Mouse (Mus musculus): ENCODE measurements at regions not wholly inside any gene's neighbourhood (a gene's known extent, or its start where the extent isn't known, plus 50 kb on each side); places are given as distances from the start of the nearest gene placed in this dataset.

DNA sequence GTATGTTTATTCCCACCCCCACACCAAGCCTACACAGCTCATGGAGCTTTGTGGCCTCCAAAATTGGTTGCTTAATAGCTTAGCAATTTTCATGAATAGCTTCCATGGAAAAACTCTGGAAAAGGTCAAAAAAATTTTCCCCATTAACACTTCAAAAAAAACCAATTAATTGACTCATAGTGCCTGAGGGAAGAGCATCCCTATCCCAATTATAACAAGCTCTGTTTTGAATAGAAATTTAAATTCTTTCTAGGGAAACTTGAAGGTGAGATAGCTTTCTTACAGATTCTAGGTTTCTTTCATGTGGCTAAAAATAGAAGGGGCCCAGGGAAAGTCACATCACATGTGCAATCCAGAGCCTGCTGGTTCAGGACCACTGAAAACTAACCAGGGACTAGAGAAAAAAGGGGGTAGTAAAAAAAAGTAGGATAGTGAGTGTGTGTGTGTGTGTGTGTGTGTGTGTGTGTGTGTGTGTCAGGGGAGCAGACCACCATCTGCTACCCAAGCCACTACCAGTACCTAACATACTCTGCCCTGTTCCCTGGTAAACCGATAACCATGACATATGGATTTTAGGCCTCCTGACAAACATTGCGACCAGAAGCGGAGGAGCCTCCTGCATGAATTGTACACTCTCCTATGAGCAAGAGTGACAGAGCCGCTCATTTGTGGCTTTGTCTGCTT lies 162.2 kb downstream of the Cmpk2 start:
- DNase-seq (ENCODE audit: low spot score), result no peak

GRCm38 (mm10) chr12:26621135-26621932 lies 152.3 kb downstream of the Cmpk2 start:
- no peak for DNase-seq (ENCODE audit: low spot score)

DNA sequence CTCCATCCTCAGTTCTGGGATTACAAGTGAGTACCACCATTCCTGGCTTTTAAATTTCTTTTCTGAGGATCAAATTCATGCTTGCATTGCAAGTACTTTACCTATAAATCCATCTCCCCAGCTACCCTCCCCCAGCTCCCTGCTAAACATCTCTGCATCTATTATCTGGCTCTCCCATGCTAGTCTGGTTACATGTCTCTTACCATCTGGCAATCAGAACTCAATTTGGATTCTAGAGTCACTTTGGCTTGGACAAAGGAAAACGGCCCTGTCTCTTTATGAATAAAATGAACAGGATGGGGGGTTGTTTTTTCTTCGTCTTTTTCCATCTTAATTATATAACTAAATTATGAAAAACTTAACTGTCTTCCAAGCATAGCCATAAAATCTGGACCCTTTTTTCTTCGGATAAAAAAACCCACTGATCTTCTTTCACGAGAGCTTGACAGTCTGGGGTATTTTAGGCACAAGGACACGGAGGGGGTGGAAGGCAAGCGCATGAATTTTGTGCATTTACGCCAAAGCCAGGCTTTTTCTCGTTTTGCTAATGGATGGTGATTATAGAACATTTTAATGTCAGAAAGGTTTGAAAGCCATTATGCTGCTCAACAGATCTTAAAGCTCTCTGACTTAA lies 151.6 kb downstream of the Cmpk2 start:
- no peak for DNase-seq (ENCODE audit: low spot score)

DNA sequence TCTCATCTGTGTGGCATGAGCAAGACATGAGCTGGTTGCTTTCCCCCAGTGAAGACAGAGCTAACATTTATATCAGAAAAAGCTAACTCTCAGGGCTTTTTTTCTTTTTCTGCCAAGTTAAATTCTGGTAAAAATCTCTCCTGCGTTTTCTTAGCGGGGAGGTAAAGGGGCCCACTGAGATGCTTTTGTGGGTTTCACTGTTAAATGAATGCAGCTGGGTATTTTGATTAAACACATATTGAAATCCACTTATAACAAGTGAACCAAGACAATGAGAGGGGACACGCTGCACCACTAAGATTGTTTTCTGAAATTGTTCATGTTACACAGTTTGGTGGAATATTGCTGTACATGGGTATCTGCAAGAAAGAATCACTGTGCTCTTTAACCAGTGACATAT lies 149.0 kb downstream of the Cmpk2 start:
- no peak for DNase-seq (ENCODE audit: low spot score)

DNA sequence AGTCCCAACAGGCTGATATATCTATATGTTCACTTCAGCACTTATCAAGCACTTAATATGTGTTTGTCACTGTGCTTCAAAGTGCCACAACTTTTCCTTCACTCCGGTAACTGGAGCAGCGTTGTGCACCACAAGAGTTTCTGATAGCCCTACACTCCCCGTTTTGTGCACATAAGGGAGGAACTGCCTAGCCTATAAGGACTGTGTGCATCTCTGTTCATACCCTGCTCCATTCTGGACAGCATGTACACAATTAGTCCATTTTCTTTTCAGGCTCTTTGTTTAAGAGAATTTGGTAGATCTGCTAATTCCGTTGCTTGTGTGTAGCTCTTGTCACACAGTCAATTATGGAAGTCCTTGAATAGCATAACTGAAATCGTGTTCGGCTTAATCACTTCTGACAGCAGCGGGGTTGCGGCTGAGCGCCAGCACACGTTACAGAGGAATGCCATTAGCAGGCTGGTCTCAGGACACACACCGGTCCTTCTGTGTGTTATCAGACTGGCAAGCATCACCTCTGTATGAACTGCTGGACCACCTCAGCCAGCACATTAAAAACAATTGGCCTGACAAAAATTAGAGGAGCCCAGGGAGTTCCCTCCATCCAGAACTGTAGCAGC lies 144.2 kb downstream of the Cmpk2 start:
- DNase-seq (ENCODE audit: low spot score), result no peak

GRCm38 (mm10) chr12:26610079-26610478 lies 141.1 kb downstream of the Cmpk2 start:
- no peak for DNase-seq (ENCODE audit: low spot score)

- no peak for DNase-seq (ENCODE audit: low spot score)
Observed at GRCm38 (mm10) chr12:26598501-26598900, 129.5 kb downstream of the Cmpk2 start.

DNA sequence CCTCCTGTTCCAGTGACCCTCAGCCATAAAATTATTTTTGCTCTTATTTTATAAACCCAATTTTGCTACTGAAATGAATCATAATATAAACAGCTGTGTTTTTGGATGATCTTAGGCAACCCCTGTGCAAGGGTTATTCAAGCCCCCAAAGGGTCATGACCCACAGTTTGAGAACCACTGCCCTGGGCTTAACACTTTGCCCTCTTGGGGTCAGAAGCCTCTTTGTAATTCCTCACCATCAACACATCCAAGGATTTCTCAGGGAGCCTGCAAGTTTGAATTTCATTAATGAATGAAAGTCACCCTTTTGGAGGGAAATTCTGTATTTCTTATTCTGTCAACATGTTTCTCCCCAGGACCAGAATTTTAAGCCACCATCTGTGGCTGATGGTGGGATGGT lies 123.1 kb downstream of the Cmpk2 start:
- DNase-seq (ENCODE audit: low spot score), result no peak

DNA sequence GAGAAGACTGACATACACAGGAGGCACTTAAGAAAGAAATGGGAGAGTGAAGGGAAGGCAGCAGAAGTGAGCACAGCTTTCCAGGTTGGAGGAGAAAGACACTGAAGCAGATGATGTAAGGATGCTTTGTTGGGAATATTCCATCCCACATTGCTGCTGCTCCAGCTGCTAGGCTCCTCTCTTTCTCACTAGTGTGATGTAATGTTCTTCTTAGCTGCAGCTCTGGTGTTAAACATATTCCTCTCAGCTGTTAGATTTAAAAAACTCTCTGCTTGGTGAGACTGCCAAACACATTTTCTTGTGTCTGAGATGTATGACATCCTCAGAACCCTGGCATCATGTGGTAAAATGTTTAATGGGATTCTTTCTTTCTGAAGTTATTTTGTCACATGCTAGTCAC lies 120.1 kb downstream of the Cmpk2 start:
- no peak for DNase-seq (ENCODE audit: low spot score)

DNA sequence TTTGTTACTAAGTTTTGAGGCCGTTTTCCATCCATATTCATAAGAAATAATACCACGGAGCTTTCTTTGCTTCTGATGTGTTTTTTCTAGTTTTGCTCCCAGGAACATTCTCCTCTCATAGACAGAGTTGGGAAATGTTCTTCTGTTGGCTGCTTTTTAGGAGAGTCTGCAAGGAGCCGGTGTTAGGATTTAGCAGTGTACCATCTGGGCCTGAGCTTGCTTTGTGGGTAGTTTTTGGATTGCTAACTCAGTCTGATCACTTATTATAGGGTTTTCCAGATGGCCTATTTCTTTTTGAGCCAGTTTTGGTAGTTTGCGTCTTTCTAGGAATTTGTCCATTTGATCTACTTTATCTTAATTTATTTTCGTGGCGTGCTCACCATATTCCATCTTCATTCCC lies 108.4 kb downstream of the Cmpk2 start:
- DNase-seq (ENCODE audit: low spot score), result no peak

DNA sequence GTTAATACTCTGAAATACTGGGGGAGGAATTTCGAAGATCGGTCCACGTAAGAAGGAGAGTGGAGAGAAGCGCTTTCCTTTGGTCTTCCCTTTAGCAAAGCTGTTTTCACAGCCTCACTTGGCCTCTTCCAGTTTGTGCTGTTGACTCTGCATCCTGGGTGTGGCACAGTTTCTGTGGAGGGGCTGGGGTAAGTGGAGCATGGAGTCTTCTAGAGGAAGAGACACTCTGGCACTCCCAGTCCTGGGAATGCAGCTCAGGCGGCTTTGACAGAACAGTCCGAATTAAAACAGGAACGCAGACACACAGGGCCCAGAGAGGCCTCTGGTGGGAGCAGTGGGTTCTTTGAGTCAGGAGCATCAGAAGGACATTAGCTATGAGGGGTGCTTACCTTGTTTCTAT lies 102.6 kb downstream of the Cmpk2 start:
- DNase-seq (ENCODE audit: low spot score), result no peak

DNA sequence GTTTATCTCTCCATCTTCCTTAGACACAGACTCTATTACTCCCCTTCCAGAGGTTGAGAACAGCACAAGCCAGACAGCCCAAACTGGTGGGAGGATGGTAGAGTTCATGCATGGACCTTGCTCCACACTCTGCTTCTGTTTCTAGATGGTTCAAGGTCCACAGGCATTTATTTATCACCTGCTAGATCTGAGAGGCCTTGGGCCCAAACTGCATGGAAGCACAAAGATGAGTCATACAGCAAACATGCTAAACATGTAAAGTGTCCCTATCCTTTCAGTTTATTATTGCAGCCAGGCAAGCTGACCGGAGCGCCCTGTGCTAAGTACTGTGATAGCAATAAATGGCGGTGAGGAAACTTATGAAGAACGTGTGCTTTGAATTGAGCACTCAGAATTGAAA lies 98.4 kb downstream of the Cmpk2 start:
- no peak for DNase-seq (ENCODE audit: low spot score)

DNA sequence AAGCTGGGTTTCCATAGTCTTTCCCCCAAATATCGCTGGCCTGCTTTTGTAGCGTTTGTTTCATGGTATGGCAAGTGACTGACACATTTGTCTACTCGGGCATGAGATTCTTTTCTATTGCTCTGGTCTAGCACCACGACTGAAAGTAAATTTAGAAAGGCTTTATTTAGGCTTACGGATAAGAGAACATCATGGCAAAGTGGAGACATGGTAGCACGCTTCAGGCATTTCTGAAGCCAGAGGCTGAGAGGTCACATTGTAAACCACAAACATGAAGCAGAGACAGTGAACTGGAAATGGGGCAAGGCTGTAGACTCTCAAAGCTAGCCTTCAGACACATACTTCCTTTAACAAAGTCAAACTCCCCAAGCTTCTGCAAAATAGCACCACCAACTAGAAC lies 93.9 kb downstream of the Cmpk2 start:
- DNase-seq (ENCODE audit: low spot score), result no peak

GRCm38 (mm10) chr12:26559560-26559959 lies 90.6 kb downstream of the Cmpk2 start:
- DNase-seq (ENCODE audit: low spot score), result no peak

GRCm38 (mm10) chr12:26557411-26557810 lies 88.4 kb downstream of the Cmpk2 start:
- no peak for DNase-seq (ENCODE audit: low spot score)

DNA sequence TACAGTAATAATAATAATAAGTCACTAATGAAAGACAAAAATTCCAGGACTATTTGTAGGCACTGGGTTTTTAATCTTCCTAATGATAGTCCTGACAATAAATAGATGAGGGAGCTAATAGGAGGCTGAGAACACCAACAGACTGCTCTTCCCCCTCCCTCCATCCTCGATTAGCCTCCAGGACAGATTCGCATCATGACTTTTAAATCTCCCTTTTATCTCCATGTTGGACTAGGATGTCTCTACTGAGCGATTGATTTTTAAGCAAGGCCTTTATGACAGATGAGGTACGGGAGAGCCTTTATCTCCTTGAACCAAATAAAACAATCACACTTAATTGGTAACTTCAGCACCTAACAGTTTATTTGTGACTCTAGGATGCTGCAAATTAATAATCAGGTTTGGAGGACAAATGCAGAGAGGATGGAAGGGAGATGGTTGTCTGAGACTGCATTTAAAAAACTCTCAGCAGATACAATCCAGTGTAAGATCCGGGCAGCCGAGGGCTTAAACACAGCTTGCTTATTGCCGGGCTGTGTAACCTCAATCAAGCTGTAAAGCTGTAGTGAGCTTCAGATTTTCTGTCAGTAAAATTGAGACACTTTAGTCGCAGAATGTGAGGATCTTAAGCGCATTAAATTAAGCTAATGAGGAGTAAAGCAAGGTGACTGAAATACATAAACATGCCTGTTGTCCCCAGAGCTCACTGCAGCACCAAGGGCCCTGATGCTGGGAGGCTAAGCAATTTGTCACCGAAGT lies 82.3 kb downstream of the Cmpk2 start:
- no peak for DNase-seq (ENCODE audit: low spot score)

GRCm38 (mm10) chr12:26547466-26547865 lies 78.5 kb downstream of the Cmpk2 start:
- DNase-seq (ENCODE audit: low spot score), result no peak

- no peak for DNase-seq (ENCODE audit: low spot score)
Observed at GRCm38 (mm10) chr12:26546361-26546760, 77.4 kb downstream of the Cmpk2 start.

- no peak for DNase-seq (ENCODE audit: low spot score)
Observed at GRCm38 (mm10) chr12:26543463-26543862, 74.5 kb downstream of the Cmpk2 start.

GRCm38 (mm10) chr12:26542451-26542850 lies 73.4 kb downstream of the Cmpk2 start:
- DNase-seq (ENCODE audit: low spot score), result no peak

DNA sequence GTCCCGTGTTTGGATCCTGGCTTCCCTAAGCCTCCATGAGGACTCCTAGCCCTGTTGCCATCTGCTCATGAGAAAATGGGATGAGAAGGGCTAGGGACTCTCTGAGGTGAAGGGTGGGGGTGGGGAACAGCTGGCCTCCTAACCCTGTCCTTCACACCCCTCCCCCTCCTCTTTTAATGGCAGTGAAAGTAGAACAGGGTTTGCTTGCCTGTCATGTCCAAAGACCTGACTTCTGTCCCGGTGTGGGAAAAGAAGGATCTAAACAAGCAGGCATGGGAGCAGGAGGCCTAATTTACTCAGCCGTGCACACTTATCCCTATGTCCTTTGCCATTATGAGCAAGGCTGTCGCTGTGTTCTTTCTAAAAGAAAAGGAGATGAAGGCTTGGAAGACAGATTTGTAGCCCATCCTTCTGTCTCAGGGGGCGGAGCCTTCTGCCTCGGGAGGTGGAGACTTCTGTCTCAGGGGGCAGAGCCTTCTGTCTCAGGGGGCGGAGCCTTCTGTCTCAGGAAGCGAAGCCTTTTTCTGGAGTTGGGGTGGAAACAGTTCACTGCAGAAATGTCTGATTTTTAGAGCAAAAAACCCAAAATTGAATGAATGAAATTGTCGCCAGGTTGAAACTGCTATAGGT lies 66.4 kb downstream of the Cmpk2 start:
- no peak for DNase-seq (ENCODE audit: low spot score)
